Mouse (Mus musculus): Measurements from ENCODE around the gene Gm13871.
"Not testable (repeated sequence)": the region's sequence is repeated elsewhere in the genome, so short reads cannot be mapped to it uniquely, and the experiment has no call there.

The Gm13871 gene

DNA sequence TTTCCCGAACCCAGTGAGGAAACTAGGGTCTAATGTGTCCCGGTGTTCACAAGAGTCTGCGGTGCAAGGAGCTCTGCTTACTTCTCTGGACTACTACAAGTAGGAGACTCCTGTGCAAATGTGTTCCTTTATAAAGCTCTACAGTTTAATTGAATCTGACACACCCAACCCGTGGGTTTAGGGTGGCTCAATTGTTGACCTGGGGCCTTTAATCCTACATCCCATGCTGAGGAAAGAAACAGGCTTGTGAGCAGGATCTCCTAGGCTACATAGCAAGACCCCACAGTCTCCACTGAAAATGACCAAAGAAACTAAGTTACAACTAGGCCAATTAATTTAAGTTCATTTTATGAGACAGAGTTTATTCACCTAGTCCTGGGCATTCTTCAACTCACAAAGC, at the start of gene Gm13871:
Gm13871 (minus strand) TSS at position 101 of the 400 bp plus-strand sequence.
- DNase-seq (ENCODE audit: low spot score): not testable (repeated sequence)

DNA sequence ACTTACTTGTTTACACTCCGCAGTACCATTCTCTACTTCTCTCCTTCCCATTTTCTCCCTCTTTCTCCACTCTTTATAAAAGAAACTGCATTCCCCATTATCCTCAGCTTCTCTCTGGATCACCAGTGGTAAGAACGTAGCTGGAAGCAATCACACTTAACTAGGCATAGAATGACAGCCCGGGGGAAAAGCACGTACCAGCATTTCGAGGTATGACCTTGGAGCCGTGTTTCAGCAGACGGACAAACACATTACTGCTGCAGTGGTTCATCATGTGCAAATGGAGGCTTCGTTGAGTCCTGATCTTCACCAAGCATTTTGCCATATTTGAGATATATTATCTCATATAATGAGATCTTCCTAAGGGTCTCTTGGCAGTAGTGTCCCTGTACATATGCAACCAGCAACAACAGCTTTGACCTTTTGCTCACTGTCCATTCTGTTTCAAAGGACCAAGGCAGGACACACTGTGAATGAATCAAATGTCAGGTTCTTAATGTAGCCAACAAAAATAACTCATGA, 44.7 kb upstream of the Gm13871 start, which contains the start of gene 2310002L09Rik:
2310002L09Rik (minus strand) TSS at position 472 of the 522 bp plus-strand sequence.
- no peak for DNase-seq (ENCODE audit: low spot score)

DNA sequence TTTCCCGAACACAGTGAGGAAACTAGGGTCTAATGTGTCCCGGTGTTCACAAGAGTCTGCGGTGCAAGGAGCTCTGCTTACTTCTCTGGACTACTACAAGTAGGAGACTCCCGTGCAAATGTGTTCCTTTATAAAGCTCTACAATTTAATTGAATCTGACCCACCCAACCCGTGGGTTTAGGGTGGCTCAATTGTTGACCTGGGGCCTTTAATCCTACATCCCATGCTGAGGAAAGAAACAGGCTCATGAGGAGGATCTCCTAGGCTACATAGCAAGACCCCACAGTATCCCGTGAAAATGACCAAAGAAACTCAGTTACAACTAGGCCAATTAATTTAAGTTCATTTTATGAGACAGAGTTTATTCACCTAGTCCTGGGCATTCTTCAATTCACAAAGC, 14.9 kb upstream of the Gm13871 start, which contains the start of gene Gm11756:
Gm11756 (minus strand) TSS at position 101 of the 400 bp plus-strand sequence.
- DNase-seq (ENCODE audit: low spot score): not testable (repeated sequence)

DNA sequence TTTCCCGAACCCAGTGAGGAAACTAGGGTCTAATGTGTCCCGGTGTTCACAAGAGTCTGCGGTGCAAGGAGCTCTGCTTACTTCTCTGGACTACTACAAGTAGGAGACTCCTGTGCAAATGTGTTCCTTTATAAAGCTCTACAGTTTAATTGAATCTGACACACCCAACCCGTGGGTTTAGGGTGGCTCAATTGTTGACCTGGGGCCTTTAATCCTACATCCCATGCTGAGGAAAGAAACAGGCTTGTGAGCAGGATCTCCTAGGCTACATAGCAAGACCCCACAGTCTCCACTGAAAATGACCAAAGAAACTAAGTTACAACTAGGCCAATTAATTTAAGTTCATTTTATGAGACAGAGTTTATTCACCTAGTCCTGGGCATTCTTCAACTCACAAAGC, 14.7 kb downstream of the Gm13871 start, which contains the start of gene Gm11757:
Gm11757 (minus strand) TSS at position 101 of the 400 bp plus-strand sequence.
- DNase-seq (ENCODE audit: low spot score): not testable (repeated sequence)

DNA sequence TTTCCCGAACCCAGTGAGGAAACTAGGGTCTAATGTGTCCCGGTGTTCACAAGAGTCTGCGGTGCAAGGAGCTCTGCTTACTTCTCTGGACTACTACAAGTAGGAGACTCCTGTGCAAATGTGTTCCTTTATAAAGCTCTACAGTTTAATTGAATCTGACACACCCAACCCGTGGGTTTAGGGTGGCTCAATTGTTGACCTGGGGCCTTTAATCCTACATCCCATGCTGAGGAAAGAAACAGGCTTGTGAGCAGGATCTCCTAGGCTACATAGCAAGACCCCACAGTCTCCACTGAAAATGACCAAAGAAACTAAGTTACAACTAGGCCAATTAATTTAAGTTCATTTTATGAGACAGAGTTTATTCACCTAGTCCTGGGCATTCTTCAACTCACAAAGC, 29.6 kb downstream of the Gm13871 start, which contains the start of gene Gm11758:
Gm11758 (minus strand) TSS at position 101 of the 400 bp plus-strand sequence.
- DNase-seq (ENCODE audit: low spot score): not testable (repeated sequence)

All from embryo, embryonic 10.5 days (tissue).